Mouse (Mus musculus) hindbrain, postnatal 0 days (tissue): Measurements from ENCODE around the gene Dot1l. TPM values are rescaled to one million over a fixed set of nuclear protein-coding genes. Genes with fewer than 3 reads are reported as not detected.

ENCODE experiments used
- ATAC-seq: fragments of 200-750 bp; cut with Nextera tagmentation; 2 replicates; pipeline ENCODE4 v1.8.0; 2017; ENCODE audit warnings: mild to moderate bottlenecking, moderate TSS enrichment, moderate library complexity
- DNase-seq: peaks from one replicate; pipeline ENCODE4 v3.0.0-alpha.2; 2015; ENCODE audit warnings: low spot score
- H3K27ac ChIP-seq: fragments of 300-500 bp; sonication (generic); 2 replicates; pipeline ENCODE4 v1.5.1; 2014; ENCODE audit warnings: mild to moderate bottlenecking
- H3K27me3 ChIP-seq: fragments of 300-500 bp; sonication (generic); 2 replicates; pipeline ENCODE4 v1.6.1; 2014; ENCODE audit warnings: low read length, mixed read lengths; ENCODE audit not compliant: insufficient read depth
- H3K36me3 ChIP-seq: fragments of 300-500 bp; sonication (generic); 2 replicates; pipeline ENCODE4 v1.6.1; 2014; ENCODE audit warnings: low read length, mixed read lengths; ENCODE audit not compliant: insufficient read depth
- H3K4me1 ChIP-seq: fragments of 300-500 bp; sonication (generic); 2 replicates; pipeline ENCODE4 v1.6.1; 2014; ENCODE audit warnings: antibody characterized with exemption, low read length, mixed read lengths; ENCODE audit not compliant: insufficient read depth
- H3K4me2 ChIP-seq: fragments of 300-500 bp; sonication (generic); 2 replicates; pipeline ENCODE4 v1.6.1; 2014; ENCODE audit warnings: low read depth, mild to moderate bottlenecking, low read length, moderate library complexity, mixed read lengths
- H3K4me3 ChIP-seq: fragments of 300-500 bp; sonication (generic); 2 replicates; pipeline ENCODE4 v1.5.1; 2014; ENCODE audit warnings: low read length
- H3K9ac ChIP-seq: fragments of 300-500 bp; sonication (generic); replicated peaks from 2 replicates; pipeline ENCODE4 v1.6.1; 2014; ENCODE audit warnings: mild to moderate bottlenecking, low read length, moderate library complexity, mixed read lengths
- H3K9me3 ChIP-seq: fragments of 300-500 bp; sonication (generic); 2 replicates; pipeline ENCODE4 v1.6.1; 2016; ENCODE audit warnings: low read length, mixed read lengths
- CTCF ChIP-seq: IDR thresholded peaks from 2 replicates; pipeline ENCODE4 v1.5.1; 2016; ENCODE audit warnings: antibody characterized with exemption, control low read depth, low read depth
- WGBS: fragments of 180-500 bp; shearing (Covaris S2); extraction: QIAGEN DNeasy Blood & Tissue Kit; methylation state at CpG from one replicate; pipeline ENCODE4 v1.1.7; 2014; 5-methylcytosine and 5-hydroxymethylcytosine counted together
- polyA plus RNA-seq: library from polyadenylated mRNA; unstranded; fragments of >200 nt; fragmentation: Nextera tagmentation; extraction: Ambion mirVana; gene quantifications from 2 replicates; pipeline ENCODE4 v1.2.1, GENCODE M21; 2015
- total RNA-seq: library from RNA; depleted of rRNA; stranded (reverse); fragments of >200 nt; gene quantifications from 2 replicates; pipeline ENCODE4 v1.2.3, GENCODE M21; 2014

Dot1l gene
- total and polyA plus RNA-seq, 2 experiments from 2014 or later = 12.6 to 27.2 TPM

- Histone ChIP-seq H3K4me2 (no peak overlapping the region), H3K9me3 (no peaks in the 10 kb centered on the region), H3K4me1 (no peaks in the 10 kb centered on the region), H3K27ac (no peak overlapping the region), H3K36me3 (peaks cover 84% of the 10 kb centered on the region), H3K9ac (no peak overlapping the region), H3K27me3 (no peaks in the 10 kb centered on the region), H3K4me3 (no peak overlapping the region)
- TF ChIP-seq CTCF = no peak
- DNase-seq = no peak
- WGBS = 89% methylated on average over 6 of the region's 6 CpGs
- no peak for ATAC-seq
These were observed 21.4 kb downstream of the Dot1l start for GRCm38 (mm10) chr10:80776358-80776869.

DNA sequence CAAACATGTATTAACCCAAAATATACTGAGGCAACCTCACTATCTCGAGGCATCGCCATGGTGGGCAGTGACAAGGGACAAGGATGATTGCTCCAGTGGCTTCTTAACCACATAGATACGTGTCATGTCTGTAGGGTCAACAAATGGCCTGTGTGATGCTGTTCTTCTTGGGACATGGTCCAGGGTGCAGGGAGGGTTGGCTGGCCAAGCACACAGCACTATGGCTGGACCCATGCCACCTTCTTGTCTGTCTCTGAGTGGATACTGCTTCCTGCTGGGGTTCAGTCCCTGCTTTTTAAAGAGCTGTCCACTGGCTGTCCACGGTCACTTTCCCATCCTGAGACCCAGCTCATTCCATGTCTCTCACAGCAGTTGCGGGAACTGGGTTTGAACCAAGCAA, 22.1 kb downstream of the Dot1l start:
- Histone ChIP-seq H3K4me3 (no peak overlapping the region), H3K36me3 (peaks cover 84% of the 10 kb centered on the region), H3K4me2 (no peak overlapping the region), H3K4me1 (no peaks in the 10 kb centered on the region), H3K27me3 (no peaks in the 10 kb centered on the region), H3K9me3 (no peaks in the 10 kb centered on the region), H3K9ac (no peak overlapping the region), H3K27ac (no peak overlapping the region)
- DNase-seq (no peak), ATAC-seq (no peak)
- no peak for TF ChIP-seq CTCF
- WGBS = 89% methylated on average over 5 of the region's 5 CpGs

- Histone ChIP-seq H3K4me2 (no peak overlapping the region), H3K27ac (no peak overlapping the region), H3K9ac (no peak overlapping the region), H3K4me3 (no peak overlapping the region), H3K4me1 (no peaks in the 10 kb centered on the region), H3K27me3 (no peaks in the 10 kb centered on the region), H3K36me3 (peaks cover 87% of the 10 kb centered on the region), H3K9me3 (no peaks in the 10 kb centered on the region)
- DNase-seq (no peak), ATAC-seq (no peak)
- TF ChIP-seq CTCF = no peak
These were observed 24.6 kb downstream of the Dot1l start for GRCm38 (mm10) chr10:80779565-80779964.

GRCm38 (mm10) chr10:80784302-80784701, 29.3 kb downstream of the Dot1l start:
- no peak for ATAC-seq
- no peak for DNase-seq
- Histone ChIP-seq H3K4me3 (no peak overlapping the region), H3K27me3 (no peaks in the 10 kb centered on the region), H3K36me3 (peaks cover 96% of the 10 kb centered on the region), H3K9me3 (no peaks in the 10 kb centered on the region), H3K27ac (no peak overlapping the region), H3K9ac (no peak overlapping the region), H3K4me1 (no peaks in the 10 kb centered on the region), H3K4me2 (no peak overlapping the region)
- WGBS = 89% methylated on average over 2 of the region's 2 CpGs
- no peak for TF ChIP-seq CTCF

- 51% methylated on average over 12 of the region's 12 CpGs for WGBS
- ATAC-seq (no peak), DNase-seq (no peak)
- Histone ChIP-seq H3K27me3 (no peaks in the 10 kb centered on the region), H3K4me2 (no peak overlapping the region), H3K9me3 (no peaks in the 10 kb centered on the region), H3K27ac (no peak overlapping the region), H3K36me3 (peaks cover 93% of the 10 kb centered on the region), H3K4me1 (no peaks in the 10 kb centered on the region), H3K9ac (no peak overlapping the region), H3K4me3 (no peak overlapping the region)
- no peak for TF ChIP-seq CTCF
These were observed 29.9 kb downstream of the Dot1l start for GRCm38 (mm10) chr10:80784871-80785270.

GRCm38 (mm10) chr10:80785963-80786362, 31.0 kb downstream of the Dot1l start:
- ATAC-seq = no peak

DNA sequence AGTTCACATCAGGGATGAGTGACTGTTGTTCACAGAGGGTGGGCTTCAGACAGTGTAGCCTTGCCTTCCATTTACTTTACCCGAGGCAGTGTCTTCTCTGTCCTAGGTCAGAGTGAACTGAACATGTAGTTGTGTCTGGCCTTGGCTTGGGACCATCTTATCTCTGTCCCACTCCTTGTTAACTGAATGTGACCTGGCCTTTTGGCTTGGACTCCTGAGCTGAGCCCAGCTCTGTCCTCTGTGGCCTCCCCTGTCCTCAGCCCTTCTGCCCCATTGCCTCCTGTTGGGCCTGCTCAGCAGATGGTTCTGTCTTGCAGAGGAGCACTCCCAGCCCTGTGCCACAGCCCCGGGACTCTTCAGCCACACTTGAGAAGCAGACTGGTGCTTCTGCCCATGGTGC, 32.5 kb downstream of the Dot1l start:
- TF ChIP-seq CTCF = no peak
- no peak for ATAC-seq
- H3K4me3 ChIP-seq = no peak overlapping the region
- no peak overlapping the region for H3K9ac ChIP-seq
- no peak overlapping the region for H3K27ac ChIP-seq
- no peak for DNase-seq
- peaks cover 88% of the 10 kb centered on the region for H3K36me3 ChIP-seq
- 93% methylated on average over 2 of the region's 2 CpGs for WGBS
- H3K4me1 ChIP-seq = no peaks in the 10 kb centered on the region
- H3K27me3 ChIP-seq = no peaks in the 10 kb centered on the region
- H3K9me3 ChIP-seq = no peaks in the 10 kb centered on the region
- no peak overlapping the region for H3K4me2 ChIP-seq

More at GRCm38 (mm10) chr10:80785963-80786362, 31.0 kb downstream of the Dot1l start:
- no peak overlapping the region for H3K4me3 ChIP-seq
- DNase-seq = no peak
- TF ChIP-seq CTCF = no peak
- H3K9ac ChIP-seq = no peak overlapping the region
- H3K4me1 ChIP-seq = no peaks in the 10 kb centered on the region
- H3K9me3 ChIP-seq = no peaks in the 10 kb centered on the region
- H3K27ac ChIP-seq = no peak overlapping the region
- H3K27me3 ChIP-seq = no peaks in the 10 kb centered on the region
- H3K36me3 ChIP-seq = peaks cover 93% of the 10 kb centered on the region
- 96% methylated on average over 11 of the region's 11 CpGs for WGBS
- no peak overlapping the region for H3K4me2 ChIP-seq
